Mouse (Mus musculus) spleen, embryonic (tissue): ENCODE measurements around the gene Aatk.

Source experiments
- CTCF ChIA-PET: fragments of 350-600 bp; sonication (Branson Sonifier 250); formaldehyde crosslinking; loops from one replicate; lab custom pipeline; 2022; lab: Charles Lee

The Aatk gene

GRCm38 (mm10) chr11:120022841-120023240 is 24.1 kb downstream of the Aatk start:
- CTCF ChIA-PET, result no interaction called here

DNA sequence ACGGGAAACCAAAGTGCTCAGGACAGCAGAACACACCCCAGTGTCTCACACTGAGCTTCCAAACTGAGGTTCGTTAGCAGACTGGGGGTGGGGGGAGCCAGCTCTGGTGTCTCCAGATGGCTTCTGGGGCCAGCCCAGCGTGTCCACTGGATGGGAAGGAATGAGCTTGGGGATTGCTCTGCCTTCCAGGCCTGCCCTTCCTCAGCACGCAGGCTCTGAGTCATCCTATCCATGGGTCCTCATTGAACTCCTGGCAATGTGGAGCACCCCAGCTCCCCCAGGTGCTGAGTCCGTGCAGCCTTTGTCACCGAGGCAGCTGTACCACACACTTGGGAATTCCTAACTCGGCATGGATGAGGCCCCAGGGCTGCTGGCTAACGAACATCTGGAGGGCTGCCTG is 24.8 kb downstream of the Aatk start:
- CTCF ChIA-PET, result no interaction called here

GRCm38 (mm10) chr11:120021367-120021766 is 25.6 kb downstream of the Aatk start:
- CTCF ChIA-PET, result no interaction called here

- CTCF ChIA-PET, result no interaction called here
Observed at GRCm38 (mm10) chr11:120019542-120020440, 27.2 kb downstream of the Aatk start.

DNA sequence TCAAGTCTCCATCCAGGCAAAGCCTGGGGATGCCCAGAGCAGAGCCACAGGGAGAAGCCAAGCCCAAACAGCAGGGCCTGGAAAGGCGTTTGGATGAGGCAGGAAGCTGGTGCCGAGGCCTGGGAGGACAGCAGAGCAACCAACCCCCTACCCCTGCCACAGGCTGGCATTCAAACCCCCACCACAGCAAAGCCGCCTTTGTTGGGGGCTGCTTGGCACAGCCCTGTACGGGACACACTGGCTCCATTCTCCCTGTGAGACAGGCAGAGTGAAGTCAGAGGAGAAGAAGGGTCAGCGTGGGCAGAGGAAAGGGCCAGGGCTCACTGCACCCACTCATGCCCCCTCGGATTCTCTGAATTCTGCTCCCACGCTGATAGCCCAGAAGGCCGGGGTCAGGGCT is 30.0 kb downstream of the Aatk start:
- CTCF ChIA-PET, result interaction anchor here (0.6 kb wide), 1 partner anchor 157 kb away, joined by 3 read pairs; no protein-coding TSS in a partner anchor

- CTCF ChIA-PET, result no interaction called here
Observed at GRCm38 (mm10) chr11:120014758-120015157, 32.2 kb downstream of the Aatk start.

GRCm38 (mm10) chr11:120013174-120013711 is 33.7 kb downstream of the Aatk start:
- CTCF ChIA-PET, result interaction anchor here (0.8 kb wide), 1 partner anchor 15 kb away, joined by 5 read pairs; no protein-coding TSS in a partner anchor

DNA sequence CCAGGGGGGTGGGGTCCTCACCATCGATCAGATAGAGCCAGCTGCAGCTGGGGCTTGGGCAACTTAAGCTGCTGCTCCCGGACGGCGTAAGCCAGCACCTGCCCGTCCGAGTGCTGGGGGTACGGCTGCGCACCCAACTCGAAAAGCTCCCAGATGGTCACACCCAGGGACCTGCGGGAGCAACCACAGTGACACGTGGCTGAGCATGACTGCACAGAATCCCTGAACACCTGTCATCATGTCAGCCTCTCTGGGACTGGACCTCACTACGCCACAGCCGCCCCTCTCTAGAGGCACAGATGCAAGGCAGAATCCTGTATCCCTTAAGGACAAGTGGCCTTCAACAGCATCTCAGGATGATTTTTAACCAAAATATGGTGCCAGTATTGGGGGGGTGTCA is 34.3 kb downstream of the Aatk start:
- CTCF ChIA-PET, result interaction anchor here (0.8 kb wide), 1 partner anchor 15 kb away, joined by 5 read pairs; no protein-coding TSS in a partner anchor

DNA sequence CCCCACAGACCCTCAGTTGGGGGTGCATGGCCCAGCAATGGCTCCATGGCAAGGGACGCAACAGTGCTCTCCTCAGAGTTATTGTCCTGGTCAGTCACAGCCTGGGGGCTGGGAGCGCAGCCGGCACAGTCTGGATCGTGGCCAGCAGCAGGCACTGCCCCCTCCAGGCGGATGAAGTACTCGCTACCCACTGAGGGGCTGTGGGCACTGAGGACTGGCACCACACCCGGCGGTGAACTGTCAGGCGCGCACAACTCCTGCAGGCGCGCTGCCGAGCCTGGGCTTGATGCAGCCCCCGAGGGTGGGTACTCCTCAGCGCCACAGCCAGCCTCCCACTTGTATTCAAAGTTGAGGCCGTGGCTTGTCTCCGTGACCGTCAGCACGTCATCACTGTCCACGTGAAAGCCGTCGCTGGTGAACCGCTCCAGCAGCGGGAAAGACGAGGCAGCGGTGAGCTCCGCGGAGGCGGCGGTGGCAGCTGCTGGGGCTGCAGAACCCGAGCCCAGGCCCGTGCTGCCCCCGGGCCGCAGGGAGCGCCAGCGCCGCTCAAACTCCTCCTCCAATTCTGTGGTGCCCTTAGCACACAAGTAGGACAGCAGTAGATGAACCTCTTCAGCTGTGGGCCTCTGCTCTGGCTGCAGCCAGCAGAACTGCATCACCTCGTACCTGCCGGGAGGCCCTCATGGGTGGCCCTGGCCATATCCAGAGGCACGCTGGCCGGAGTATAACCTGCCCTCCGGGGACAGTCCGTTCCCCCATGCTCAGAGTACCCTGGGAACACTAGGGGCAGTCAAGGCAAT is 35.0 kb downstream of the Aatk start:
- CTCF ChIA-PET, result interaction anchor here (0.8 kb wide), 1 partner anchor 14 kb away, joined by 5 read pairs; no protein-coding TSS in a partner anchor

DNA sequence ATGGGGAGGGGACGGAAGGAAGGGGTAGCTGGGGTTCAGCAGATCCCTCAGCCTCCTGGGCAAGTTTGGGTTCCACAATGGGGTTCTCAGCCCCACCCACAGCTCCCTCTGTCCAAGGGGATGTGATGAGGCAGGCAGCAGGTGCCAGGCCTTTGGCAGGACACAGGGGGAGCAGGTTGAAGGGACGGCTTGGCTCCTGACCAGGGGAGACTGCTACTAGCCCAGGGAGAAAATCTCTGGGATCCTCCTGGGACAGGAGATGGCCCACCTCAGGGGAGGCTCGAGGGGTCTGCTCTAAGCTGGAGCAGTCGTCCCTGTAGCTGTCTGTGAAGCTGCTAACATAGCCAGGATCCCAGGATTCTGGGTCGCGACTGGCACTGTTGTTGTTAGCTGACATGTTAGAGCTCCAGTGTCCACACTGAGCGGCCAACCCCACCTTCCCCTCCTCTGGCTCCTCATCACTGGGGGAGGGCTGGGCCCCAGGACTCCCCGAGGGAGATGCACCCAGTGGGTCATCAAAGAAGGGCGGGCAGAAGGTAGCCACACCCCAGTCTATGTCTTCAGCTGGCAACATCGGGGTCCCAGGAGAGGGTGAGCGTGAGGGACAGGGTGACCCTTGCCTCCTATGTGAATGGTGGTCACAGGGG is 35.7 kb downstream of the Aatk start:
- CTCF ChIA-PET, result no interaction called here

- CTCF ChIA-PET, result no interaction called here
Observed at GRCm38 (mm10) chr11:120009937-120010336, 37.0 kb downstream of the Aatk start.

GRCm38 (mm10) chr11:120008956-120009355 is 38.0 kb downstream of the Aatk start:
- CTCF ChIA-PET, result no interaction called here

DNA sequence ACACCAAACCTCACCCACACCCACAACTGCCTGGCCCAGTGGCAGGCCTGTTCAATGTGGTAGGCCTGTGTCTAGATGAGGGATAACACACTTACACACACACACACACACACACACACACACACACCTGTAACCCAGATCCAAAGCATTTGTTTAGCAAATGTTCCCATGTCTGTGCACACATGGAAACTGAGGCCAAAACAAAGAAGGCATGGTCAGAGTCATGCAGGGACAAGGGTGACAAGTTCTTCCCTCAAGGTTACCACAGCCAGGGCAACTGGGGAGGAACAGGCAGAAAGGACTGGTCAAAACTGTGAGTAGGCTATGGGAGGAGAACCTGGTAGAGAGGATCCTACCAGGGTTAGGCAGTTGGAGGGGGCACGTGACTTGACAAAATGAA is 38.5 kb downstream of the Aatk start:
- CTCF ChIA-PET, result no interaction called here

DNA sequence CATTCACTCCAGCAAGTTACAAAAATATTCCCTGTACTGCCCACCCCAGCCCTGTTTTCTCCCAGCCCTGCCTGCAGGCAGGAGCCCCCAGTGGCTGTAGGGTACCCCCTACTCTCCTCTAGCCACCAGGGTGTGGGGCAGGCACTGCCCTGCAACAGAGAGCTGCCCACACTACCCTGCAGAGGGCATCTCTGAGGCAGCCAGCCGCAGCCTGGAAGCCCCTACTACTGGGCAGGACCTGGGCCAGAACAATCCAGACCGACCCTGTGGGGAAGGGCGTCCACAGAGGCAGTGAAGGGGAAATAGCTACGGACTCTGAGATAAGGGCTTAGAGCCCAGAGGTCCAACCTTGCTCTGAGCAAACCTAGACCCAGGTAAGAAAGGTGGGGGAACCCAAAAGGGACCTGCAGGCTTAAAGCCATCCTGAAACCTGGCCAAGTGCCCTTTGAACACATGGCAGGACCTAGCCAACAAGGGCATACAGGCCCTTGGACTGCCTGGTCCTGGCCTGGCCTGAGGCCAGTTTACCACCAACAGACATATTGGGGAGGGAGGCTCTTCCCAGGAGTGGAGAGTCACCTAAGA is 39.4 kb downstream of the Aatk start:
- CTCF ChIA-PET, result no interaction called here

DNA sequence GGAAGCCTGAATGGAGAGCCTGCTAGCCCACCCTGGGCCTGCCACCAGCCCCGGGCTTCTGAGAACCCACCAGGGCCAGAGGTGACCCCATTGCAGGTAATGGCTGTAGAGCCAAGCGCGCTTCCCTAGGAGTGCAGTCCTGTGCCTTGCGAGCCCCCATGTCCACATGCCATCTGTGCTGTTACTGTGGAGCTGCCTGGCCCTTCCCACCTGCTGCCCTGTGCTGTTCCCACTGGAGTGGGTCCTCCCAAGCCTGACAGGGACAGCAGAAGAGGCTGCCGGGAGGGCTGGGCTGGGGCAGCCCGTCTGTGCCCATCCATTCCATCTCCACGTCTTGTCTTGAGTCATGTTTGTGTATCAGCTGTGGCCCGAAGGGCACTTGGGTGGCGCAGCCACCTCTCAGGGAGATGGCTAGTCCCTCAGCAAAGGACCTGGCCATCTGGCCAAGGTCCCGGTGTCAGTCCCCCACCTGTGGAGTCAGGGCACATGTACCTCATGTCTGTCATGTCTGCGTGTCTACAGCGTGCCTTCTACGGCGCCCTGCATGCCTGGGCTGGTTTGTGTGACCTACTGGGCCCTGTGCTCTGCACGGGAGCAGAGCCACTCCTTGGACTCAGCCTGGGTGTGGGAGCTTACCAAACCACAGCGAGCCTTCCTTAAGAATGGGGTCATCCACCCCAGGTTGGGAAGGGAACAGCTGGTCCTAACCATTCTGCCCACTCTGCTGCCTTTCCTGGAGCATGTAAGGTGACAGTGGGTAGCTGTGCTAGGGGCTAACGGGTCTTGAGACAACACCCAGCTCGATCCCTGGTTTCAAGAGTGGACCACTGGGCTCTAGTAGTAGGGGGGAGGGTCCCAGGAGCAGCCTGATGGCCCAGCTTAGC is 41.3 kb downstream of the Aatk start:
- CTCF ChIA-PET, result no interaction called here

GRCm38 (mm10) chr11:120002634-120003220 is 44.2 kb downstream of the Aatk start:
- CTCF ChIA-PET, result no interaction called here

DNA sequence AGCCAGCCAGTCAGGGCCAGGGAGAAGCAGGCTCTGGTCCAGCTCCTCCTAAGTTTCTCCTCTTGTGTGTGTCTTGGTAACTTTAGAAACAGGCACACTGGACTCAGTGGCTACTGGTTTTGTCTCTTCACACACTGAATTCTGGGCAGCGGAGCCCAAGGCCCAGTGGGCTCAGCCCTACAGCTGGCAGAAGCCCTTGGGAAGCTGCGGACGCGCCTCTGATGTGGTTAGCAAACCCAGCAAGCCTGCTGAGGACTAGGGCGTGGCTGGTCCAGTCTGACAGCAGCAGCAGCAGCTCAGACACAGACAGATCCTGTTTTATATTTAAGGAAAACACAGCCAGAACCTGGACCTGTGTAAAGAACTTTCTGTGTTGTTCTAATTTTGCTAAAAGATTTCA is 44.9 kb downstream of the Aatk start:
- CTCF ChIA-PET, result no interaction called here

GRCm38 (mm10) chr11:119997351-119997750 is 49.6 kb downstream of the Aatk start:
- CTCF ChIA-PET, result no interaction called here

- CTCF ChIA-PET, result interaction anchor here (1.4 to 2.0 kb wide), 3 partner anchors 56 to 83 kb away, joined by 5 to 14 read pairs (median 6); no protein-coding TSS in a partner anchor
Observed at GRCm38 (mm10) chr11:119991338-119991678, 55.7 kb downstream of the Aatk start.
